Mouse (Mus musculus): Measurements from ENCODE around the gene Guk1. TPM values are rescaled to one million over a fixed set of nuclear protein-coding genes. Genes with fewer than 3 reads are reported as not detected.

The Guk1 gene
- 84.0 and 88.0 TPM in 2 replicates for polyA plus RNA-seq (2015; fragmentation: Nextera tagmentation; extraction: Ambion mirVana)

GRCm38 (mm10) chr11:59192059-59192386 is at the start of gene Guk1:
Gene Guk1, minus strand, starts transcription at chr11:59192212.

DNA sequence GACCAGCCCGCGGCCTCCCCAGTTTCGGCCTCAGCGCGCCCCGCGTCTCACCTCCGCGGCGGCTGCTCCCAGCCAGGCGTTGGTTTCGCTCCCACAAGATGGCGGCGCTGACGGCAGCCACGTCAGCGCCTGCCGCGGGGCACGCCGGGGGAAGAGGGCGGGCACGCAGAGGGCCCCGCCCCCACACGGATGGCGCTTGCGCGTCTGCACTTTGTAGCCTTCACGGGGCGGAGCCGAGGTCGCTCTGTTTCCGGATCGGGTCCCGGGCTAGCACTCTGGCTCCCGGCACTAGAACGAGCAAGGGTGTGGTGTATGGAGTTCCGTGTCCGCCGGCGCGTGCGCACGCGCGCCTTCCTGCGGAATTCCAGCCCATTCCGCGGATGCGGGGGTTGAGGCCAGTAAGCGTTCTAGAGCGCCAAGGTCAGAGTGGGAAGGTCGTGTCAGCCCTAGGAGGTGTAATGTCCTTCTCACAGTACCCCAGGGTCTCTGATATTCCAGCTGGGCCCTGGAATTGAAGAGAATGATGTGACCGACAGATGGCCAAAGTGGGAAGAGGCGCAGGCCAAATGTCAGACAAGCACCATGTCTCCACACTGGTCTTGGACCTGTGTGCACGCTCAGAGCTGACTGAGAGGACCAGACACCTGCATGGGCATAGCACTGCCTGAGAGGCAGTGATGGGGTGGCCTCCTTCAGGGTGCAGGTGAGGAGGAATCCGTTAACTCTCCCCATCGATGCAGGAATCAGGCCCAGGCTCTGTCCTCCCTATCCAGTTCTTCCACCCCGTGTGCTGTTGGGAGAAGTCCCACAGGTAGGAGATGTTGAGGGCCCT is 36.3 kb upstream of the Guk1 start, which contains the start of gene Arf1:
Gene Arf1 (minus strand): TSS at position 149 of the 832 bp plus-strand sequence.

GRCm38 (mm10) chr11:59208153-59208831 is 16.3 kb upstream of the Guk1 start, which contains the start of gene 2310033P09Rik:
Gene 2310033P09Rik, plus strand, starts transcription at chr11:59208321.

GRCm38 (mm10) chr11:59202081-59202995 is 10.3 kb upstream of the Guk1 start, which contains the start of gene Mrpl55:
Gene Mrpl55, plus strand, starts transcription at chr11:59202486.

DNA sequence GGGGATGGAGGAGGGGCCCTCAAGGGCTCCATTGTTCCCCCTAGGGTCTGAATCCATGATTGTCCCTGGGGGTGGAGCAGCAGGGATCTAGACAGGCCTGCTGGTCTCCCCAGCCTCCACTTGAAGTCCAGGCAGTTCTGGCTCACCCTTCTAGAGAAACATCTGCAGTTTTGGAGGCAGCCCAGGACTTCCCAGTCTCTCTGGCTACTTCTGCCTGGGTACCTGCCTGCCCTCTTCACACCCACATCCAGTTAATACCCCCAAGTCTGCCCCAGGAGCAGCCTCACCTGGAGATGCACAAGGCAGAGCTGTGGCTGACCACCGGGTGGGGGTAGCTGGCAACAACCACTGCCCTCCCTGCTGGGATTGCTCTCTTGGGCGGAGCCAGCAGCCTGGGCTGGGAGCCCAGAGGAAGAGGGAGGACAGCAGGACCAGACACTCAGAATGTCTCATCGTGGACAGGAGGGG is 9.1 kb downstream of the Guk1 start, which contains the start of gene Gjc2:
Gene Gjc2 (minus strand): TSS at position 350 of the 468 bp plus-strand sequence.

GRCm38 (mm10) chr11:59163255-59164236 is 28.5 kb downstream of the Guk1 start, which contains the start of gene Iba57:
Gene Iba57, minus strand, starts transcription at chr11:59163739.

DNA sequence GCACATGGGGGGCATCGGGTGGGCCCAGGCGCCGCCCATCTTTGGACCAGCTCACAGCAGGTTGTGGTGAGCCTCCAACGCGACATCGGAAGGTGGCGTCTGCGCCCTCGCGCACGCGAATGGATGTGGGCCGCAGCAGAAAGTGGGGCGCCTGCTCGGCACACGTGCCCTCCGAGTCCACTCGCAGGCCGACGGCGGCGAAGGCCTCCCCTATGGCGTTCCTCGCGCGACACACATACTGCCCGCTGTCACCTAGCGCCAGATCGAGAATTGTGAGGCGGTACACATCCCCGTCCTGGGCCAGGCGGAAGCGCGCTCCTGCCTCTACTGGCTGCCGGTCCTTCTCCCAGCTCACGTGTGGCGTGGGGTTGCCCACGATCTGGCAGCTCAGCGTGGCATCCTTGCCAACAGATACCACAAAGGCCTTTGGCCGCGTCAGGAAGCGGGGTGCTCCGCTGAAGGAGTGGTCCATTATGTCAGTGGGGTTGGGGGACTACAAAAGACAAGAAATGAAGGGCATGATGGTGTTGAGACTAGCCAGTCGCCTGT is 56.0 kb downstream of the Guk1 start, which contains the start of gene Obscn:
Gene Obscn (minus strand): TSS at position 499 of the 549 bp plus-strand sequence.

Other genes with a start within 250 kb of the Guk1 start
- 14.6 and 17.4 TPM in 2 replicates for gene Hist3h2ba, start 243.3 kb downstream of the Guk1 start, polyA plus RNA-seq (2015; fragmentation: Nextera tagmentation; extraction: Ambion mirVana)
- gene Hist3h2a, start 237.5 kb downstream of the Guk1 start, polyA plus RNA-seq (2015; fragmentation: Nextera tagmentation; extraction: Ambion mirVana), result 26.0 and 27.0 TPM in 2 replicates
- 0.08 and 0.17 TPM in 2 replicates for gene Trim17, start 237.5 kb downstream of the Guk1 start, polyA plus RNA-seq (2015; fragmentation: Nextera tagmentation; extraction: Ambion mirVana)
- gene Trim11, start 214.1 kb downstream of the Guk1 start, polyA plus RNA-seq (2015; fragmentation: Nextera tagmentation; extraction: Ambion mirVana), result 14.6 and 17.4 TPM in 2 replicates
- gene Obscn, start 55.8 kb downstream of the Guk1 start, polyA plus RNA-seq (2015; fragmentation: Nextera tagmentation; extraction: Ambion mirVana), result 0.17 and 0.22 TPM in 2 replicates
- 11.9 and 14.3 TPM in 2 replicates for gene Iba57, start 28.5 kb downstream of the Guk1 start, polyA plus RNA-seq (2015; fragmentation: Nextera tagmentation; extraction: Ambion mirVana)
- gene Gjc2, start 9.0 kb downstream of the Guk1 start, polyA plus RNA-seq (2015; fragmentation: Nextera tagmentation; extraction: Ambion mirVana), result 0.59 and 1.2 TPM in 2 replicates
- 67.0 and 70.0 TPM in 2 replicates for gene Mrpl55, start 10.3 kb upstream of the Guk1 start, polyA plus RNA-seq (2015; fragmentation: Nextera tagmentation; extraction: Ambion mirVana)
- 34.5 and 37.9 TPM in 2 replicates for gene 2310033P09Rik, start 16.1 kb upstream of the Guk1 start, polyA plus RNA-seq (2015; fragmentation: Nextera tagmentation; extraction: Ambion mirVana)
- gene Arf1, start 36.1 kb upstream of the Guk1 start, polyA plus RNA-seq (2015; fragmentation: Nextera tagmentation; extraction: Ambion mirVana), result 241 and 269 TPM in 2 replicates
- 0.08 TPM in 1 of 2 replicates, not detected in the other for gene Wnt3a, start 98.5 kb upstream of the Guk1 start, polyA plus RNA-seq (2015; fragmentation: Nextera tagmentation; extraction: Ambion mirVana)
- gene Wnt9a, start 114.7 kb upstream of the Guk1 start, polyA plus RNA-seq (2015; fragmentation: Nextera tagmentation; extraction: Ambion mirVana), result 0.88 and 1.5 TPM in 2 replicates
- gene Prss38, start 183.4 kb upstream of the Guk1 start, polyA plus RNA-seq (2015; fragmentation: Nextera tagmentation; extraction: Ambion mirVana), result not detected in 2 replicates

All from spleen, postnatal 0 days (tissue).